Mouse (Mus musculus) olfactory bulb, adult 2 months (tissue): ENCODE measurements around the gene Clmp.

Experiments
- CTCF ChIP-seq: fragments of 200-500 bp; IDR thresholded peaks from 2 replicates; pipeline ENCODE4 v1.5.1; 2012; ENCODE audit warnings: low read depth, mild to moderate bottlenecking, low read length, moderate library complexity; ENCODE audit not compliant: insufficient read depth
- POLR2A ChIP-seq: fragments of 200-500 bp; IDR thresholded peaks from 2 replicates; pipeline ENCODE4 v1.6.1; 2012; ENCODE audit warnings: mild to moderate bottlenecking, low read depth, low read length, moderate library complexity; ENCODE audit not compliant: insufficient read depth

DNA sequence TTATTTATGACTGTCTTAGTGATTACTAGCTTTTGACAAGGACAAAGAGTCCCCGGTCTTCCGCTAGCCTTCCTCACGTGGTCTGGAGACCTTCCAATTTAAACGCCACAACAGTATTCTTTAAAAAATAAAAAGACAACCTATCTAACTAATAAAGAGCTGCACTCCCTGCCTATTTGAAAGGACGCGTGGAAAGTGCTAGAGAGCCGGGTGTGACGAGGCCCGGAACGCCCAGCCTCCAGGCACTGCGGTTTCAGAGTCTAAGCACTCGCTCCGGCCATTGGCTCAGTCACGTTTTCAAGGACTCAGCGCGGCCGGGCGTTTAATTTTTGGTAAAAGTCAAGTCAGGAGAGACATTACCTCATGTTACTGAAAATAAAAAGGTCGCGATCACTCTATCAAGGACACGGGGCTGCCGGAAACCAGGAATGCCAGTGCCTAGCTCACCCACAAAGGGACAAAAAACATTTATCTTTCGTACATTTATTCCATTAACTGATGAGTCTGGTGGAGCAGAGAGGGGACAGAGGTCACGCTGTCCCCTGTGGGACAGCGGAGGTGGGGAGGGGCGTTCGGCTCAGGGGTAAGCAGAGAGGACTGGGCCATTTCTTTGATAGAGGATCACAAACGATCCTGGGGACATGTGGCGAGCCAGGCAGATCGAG, 114.2 kb downstream of the Clmp start:
- no peak for TF ChIP-seq CTCF
- TF ChIP-seq POLR2A: no peak
